Mouse (Mus musculus) embryonic facial prominence, embryonic 14.5 days (tissue): ENCODE results near the gene Trappc13. TPM values are rescaled to one million over a fixed set of nuclear protein-coding genes. Genes with fewer than 3 reads are reported as not detected.

ENCODE experiments used
- ATAC-seq: fragments of 200-750 bp; cut with Nextera tagmentation; 2 replicates; pipeline ENCODE4 v1.8.0; 2017; ENCODE audit warnings: low read depth, moderate number of reproducible peaks, moderate TSS enrichment
- DNase-seq: peaks from one replicate; pipeline ENCODE4 v3.0.0-alpha.2; 2015; ENCODE audit warnings: low spot score
- H3K27ac ChIP-seq: fragments of 300-500 bp; sonication (generic); replicated peaks from 2 replicates; pipeline ENCODE4 v1.5.1; 2014; ENCODE audit warnings: low read depth, mild to moderate bottlenecking, low read length, moderate library complexity
- H3K27me3 ChIP-seq: fragments of 300-500 bp; sonication (generic); replicated peaks from 2 replicates; pipeline ENCODE4 v1.6.1; 2014; ENCODE audit warnings: low read length; ENCODE audit not compliant: control insufficient read depth, insufficient read depth
- H3K36me3 ChIP-seq: fragments of 300-500 bp; sonication (generic); 2 replicates; pipeline ENCODE4 v1.6.1; 2014; ENCODE audit warnings: low read length, mixed read lengths; ENCODE audit not compliant: control insufficient read depth, insufficient read depth
- H3K4me1 ChIP-seq: fragments of 300-500 bp; sonication (generic); 2 replicates; pipeline ENCODE4 v1.6.1; 2014; ENCODE audit warnings: antibody characterized with exemption, low read length; ENCODE audit not compliant: control insufficient read depth, insufficient read depth
- H3K4me2 ChIP-seq: fragments of 300-500 bp; sonication (generic); 2 replicates; pipeline ENCODE4 v1.6.1; 2014; ENCODE audit warnings: low read depth, mild to moderate bottlenecking, low read length, moderate library complexity, mixed read lengths
- H3K4me3 ChIP-seq: fragments of 300-500 bp; sonication (generic); 2 replicates; pipeline ENCODE4 v1.5.1; 2014; ENCODE audit warnings: low read depth, mild to moderate bottlenecking, low read length
- H3K9ac ChIP-seq: fragments of 300-500 bp; sonication (generic); 2 replicates; pipeline ENCODE4 v1.6.1; 2014; ENCODE audit warnings: low read depth, mild to moderate bottlenecking, low read length, moderate library complexity, mixed read lengths
- H3K9me3 ChIP-seq: fragments of 300-500 bp; sonication (generic); 2 replicates; pipeline ENCODE4 v1.6.1; 2016; ENCODE audit warnings: low read length; ENCODE audit not compliant: control insufficient read depth
- WGBS: fragments of 180-500 bp; shearing (Covaris S2); extraction: QIAGEN DNeasy Blood & Tissue Kit; methylation state at CpG from one replicate; pipeline ENCODE4 v1.1.7; 2014; 5-methylcytosine and 5-hydroxymethylcytosine counted together
- polyA plus RNA-seq: library from polyadenylated mRNA; unstranded; fragments of >200 nt; fragmentation: Nextera tagmentation; extraction: Ambion mirVana; gene quantifications from 2 replicates; pipeline ENCODE4 v1.2.1, GENCODE M21; 2014

Trappc13 gene
- polyA plus RNA-seq, 1 experiment from 2014 or later = 50.6 TPM

DNA sequence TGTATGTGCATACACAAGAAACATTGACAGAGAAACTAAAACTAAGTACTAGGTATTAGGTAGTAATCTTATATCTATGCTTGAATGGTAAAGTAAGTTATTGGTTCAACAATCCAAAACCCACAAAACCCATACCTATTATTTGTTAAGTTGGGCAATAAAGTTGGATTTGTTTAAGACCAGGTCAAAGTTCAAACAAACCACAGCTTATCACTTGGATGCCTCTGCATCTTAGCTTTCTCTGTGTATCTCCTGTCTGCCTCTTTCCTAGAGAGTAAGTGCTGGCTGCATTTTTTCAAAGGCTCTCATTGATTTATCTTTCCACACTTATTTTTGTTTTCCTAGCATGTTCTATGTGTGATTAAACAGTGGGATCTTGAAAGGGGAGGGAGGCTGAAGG, 5.8 kb downstream of the Trappc13 start:
- Histone ChIP-seq H3K9me3 (0 out of 2 replicates have a peak, but pooled peaks cover 3% of the 10 kb centered on the region), H3K27me3 (no peaks in the 10 kb centered on the region), H3K36me3 (peaks cover 19% of the 10 kb centered on the region), H3K4me1 (peaks cover 8% of the 10 kb centered on the region), H3K4me3 (no peak overlapping the region), H3K9ac (no peak overlapping the region), H3K27ac (no peak overlapping the region), H3K4me2 (no peak overlapping the region)
- DNase-seq (no peak), ATAC-seq (no peak)

DNA sequence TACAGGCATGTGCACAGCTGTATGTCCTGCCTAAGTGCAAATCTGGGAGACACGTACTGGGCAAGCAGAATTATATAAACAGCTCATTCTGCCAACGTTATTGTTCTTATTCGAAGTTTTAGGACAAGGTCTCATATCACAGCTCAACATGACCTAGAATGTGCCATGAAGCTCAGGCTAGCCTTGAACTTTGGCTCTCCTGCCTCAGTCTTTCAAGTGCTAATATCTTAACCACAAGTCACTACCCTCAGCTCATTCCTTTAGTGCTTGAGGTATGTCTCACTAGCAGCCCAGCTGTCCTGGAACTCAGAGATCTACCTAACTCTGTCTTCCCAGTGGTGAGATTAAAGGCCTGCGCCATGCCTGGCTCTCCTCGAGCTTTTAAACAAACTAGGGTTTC, 6.6 kb downstream of the Trappc13 start:
- no peak overlapping the region for H3K4me2 ChIP-seq
- no peak overlapping the region for H3K27ac ChIP-seq
- H3K36me3 ChIP-seq = peaks cover 25% of the 10 kb centered on the region
- 0 out of 2 replicates have a peak, but pooled peaks cover 4% of the 10 kb centered on the region for H3K4me1 ChIP-seq
- ATAC-seq (no peak), DNase-seq (no peak)
- no peak overlapping the region for H3K9ac ChIP-seq
- H3K9me3 ChIP-seq = 0 out of 2 replicates have a peak, but pooled peaks cover 3% of the 10 kb centered on the region
- H3K4me3 ChIP-seq = no peak overlapping the region
- 92% methylated on average over 5 of the region's 5 CpGs for WGBS
- no peaks in the 10 kb centered on the region for H3K27me3 ChIP-seq

DNA sequence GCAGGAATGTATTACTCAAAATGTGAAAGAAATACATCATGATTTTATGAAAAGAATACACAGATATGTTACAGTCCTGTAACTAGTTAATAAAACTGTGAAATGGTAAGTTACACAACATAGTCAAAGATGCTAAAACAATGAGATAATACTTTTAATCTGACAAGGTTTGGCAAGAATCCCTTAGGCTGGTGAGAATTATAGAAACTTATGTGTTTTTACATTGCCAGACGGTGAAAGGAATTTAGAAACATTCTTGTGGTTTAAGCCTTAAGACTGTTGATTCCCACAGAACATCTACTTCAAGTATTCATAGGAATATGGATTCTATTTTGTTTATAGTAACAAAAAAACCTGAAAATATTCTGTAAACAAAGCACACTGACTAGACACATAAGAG, 22.6 kb downstream of the Trappc13 start:
- 45% methylated on average over 1 of the region's 1 CpGs for WGBS
- Histone ChIP-seq H3K9me3 (no peaks in the 10 kb centered on the region), H3K9ac (no peak overlapping the region), H3K36me3 (peaks cover 51% of the 10 kb centered on the region), H3K4me3 (no peak overlapping the region), H3K27me3 (no peaks in the 10 kb centered on the region), H3K4me2 (no peak overlapping the region), H3K4me1 (0 out of 2 replicates have a peak, but pooled peaks cover 4% of the 10 kb centered on the region), H3K27ac (peak overlapping the region; percentile 67; the same call in 1 of the 2 replicates)
- DNase-seq (peak; percentile 71), ATAC-seq (no peak)

DNA sequence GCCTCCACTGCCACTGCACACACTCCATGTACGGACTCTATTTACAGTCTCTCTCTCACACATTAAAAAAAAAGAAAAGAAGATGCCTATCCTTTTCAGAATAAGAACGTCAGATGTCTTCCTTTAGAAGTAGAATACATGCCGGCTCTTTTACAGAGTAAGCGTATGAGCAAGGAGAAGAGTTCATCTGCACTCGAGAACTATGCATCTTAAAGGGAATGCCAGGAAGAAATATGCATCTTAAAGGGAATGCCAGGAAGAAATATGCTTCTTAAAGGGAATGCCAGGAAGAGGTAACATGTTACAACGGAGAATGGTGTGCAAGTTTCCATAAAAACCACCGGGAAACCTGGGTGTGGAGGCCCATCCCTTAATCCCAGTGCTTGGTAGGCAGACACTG, 23.2 kb downstream of the Trappc13 start:
- H3K4me2 ChIP-seq = no peak overlapping the region
- no peaks in the 10 kb centered on the region for H3K9me3 ChIP-seq
- no peak for DNase-seq
- H3K4me3 ChIP-seq = no peak overlapping the region
- H3K36me3 ChIP-seq = peaks cover 50% of the 10 kb centered on the region
- H3K27me3 ChIP-seq = no peaks in the 10 kb centered on the region
- no peak for ATAC-seq
- H3K27ac ChIP-seq = peak overlapping the region; percentile 67
- WGBS = 76% methylated on average over 7 of the region's 7 CpGs
- H3K9ac ChIP-seq = no peak overlapping the region
- 0 out of 2 replicates have a peak, but pooled peaks cover 4% of the 10 kb centered on the region for H3K4me1 ChIP-seq

DNA sequence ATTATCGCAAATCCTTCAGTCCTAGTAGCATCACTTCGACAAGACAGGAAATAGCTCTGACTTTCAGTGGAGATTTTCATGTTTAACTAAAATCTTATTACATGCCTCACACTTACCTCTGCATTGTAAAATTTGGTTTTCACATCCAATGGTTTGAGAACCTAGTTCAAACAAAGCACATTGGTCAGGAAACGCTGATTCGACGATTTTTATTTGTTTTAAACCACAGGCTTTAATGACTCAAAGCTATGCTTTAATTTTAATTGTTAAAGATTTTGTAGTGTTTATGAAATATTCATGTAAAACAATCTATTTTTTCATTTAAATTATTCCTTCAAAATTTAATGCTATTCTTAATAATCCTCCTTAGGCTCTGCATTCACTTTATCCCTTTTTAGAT, 24.1 kb downstream of the Trappc13 start:
- Histone ChIP-seq H3K9me3 (no peaks in the 10 kb centered on the region), H3K4me2 (no peak overlapping the region), H3K27me3 (no peaks in the 10 kb centered on the region), H3K4me1 (0 out of 2 replicates have a peak, but pooled peaks cover 4% of the 10 kb centered on the region), H3K27ac (no peak overlapping the region), H3K36me3 (peaks cover 48% of the 10 kb centered on the region), H3K4me3 (no peak overlapping the region), H3K9ac (no peak overlapping the region)
- DNase-seq (no peak), ATAC-seq (no peak)
- WGBS = 96% methylated on average over 5 of the region's 5 CpGs

DNA sequence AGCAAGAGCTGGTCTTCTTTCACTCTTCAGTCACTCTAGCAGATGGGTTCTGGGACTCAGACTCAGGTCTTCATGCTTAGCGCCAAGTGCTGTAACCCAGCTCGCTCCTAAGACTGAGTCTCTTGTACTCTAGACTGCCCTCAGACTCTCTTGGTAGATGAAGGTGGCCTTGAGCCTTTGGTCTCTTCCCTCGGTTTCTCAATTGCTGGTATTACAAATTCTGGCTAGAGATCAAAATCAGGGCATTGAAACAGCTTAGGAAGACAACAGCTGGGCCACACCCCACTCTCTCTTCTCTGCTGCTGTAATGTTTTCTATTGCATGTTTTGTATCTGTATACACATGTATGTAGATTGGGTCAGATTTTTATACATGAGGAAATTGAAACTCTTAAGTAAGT, 32.6 kb downstream of the Trappc13 start:
- Histone ChIP-seq H3K4me1 (no peaks in the 10 kb centered on the region), H3K9me3 (no peaks in the 10 kb centered on the region), H3K36me3 (peaks cover 89% of the 10 kb centered on the region), H3K4me2 (no peak overlapping the region), H3K27ac (no peak overlapping the region), H3K9ac (no peak overlapping the region), H3K4me3 (no peak overlapping the region), H3K27me3 (no peaks in the 10 kb centered on the region)
- ATAC-seq = no peak
- 91% methylated on average over 3 of the region's 3 CpGs for WGBS
- DNase-seq = no peak

DNA sequence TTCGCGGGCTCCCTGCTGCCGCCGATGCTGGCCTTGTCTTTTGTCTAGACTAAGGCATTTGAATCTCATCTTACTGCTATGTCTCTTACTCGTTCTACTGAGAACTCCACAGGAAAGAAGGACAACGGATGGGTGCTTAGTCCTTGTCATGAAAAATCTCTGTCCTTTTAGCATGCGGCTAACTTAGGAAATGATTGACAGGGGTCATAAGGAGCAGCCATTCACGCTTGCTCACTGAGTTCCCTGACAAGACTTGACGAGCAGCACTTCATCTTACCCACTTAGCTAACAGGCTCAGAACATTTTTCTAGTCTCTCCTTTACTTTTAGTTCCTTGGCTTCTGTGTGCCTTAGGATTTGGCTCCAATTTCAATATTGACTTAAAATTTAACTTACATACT, 33.4 kb downstream of the Trappc13 start:
- Histone ChIP-seq H3K9ac (no peak overlapping the region), H3K27ac (no peak overlapping the region), H3K4me1 (no peaks in the 10 kb centered on the region), H3K36me3 (peaks cover 93% of the 10 kb centered on the region), H3K4me2 (no peak overlapping the region), H3K4me3 (no peak overlapping the region), H3K9me3 (no peaks in the 10 kb centered on the region), H3K27me3 (no peaks in the 10 kb centered on the region)
- ATAC-seq = no peak
- no peak for DNase-seq
- WGBS = 76% methylated on average over 9 of the region's 9 CpGs

DNA sequence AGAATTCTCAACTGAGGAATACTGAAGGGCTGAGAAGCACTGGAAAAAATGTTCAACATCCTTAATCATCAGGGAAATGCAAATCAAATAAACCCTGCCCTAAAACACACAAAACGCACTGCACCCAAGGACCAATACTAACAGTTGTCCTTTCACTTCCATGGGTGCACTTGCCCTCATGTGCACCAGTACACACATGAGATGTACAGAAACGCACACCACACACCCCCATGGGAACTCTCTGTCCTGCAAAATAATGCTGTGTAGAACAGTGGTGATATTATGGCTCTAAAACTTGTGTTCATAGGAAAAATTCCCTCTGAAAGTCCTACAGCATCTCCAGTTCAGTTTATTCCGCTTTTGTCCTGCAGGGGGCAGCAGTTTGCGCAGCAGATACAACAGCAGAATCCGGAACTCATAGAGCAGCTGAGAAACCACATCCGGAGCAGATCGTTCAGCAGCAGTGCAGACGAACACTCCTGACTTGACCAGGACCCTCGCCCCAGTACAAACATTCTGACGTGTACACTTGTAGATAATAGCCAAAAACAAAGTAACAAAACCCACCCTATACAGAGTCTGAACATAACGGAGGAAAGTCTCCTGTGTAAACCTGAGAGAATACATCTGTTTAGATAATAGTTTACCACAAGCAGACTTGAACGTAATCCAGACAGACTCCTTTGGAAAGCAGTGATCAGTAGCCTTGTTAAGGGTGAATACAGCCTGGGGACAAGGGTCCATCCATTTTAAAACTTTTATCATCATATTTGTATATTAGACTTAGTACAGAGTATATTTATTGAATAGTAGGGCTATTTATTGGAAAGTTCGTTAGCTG, 38.7 kb downstream of the Trappc13 start:
- Histone ChIP-seq H3K9me3 (no peaks in the 10 kb centered on the region), H3K4me2 (peak overlapping the region; percentile 31; the same call in 1 of the 2 replicates), H3K27ac (no peak overlapping the region), H3K4me3 (no peak overlapping the region), H3K36me3 (peaks cover 69% of the 10 kb centered on the region), H3K4me1 (no peaks in the 10 kb centered on the region), H3K9ac (no peak overlapping the region), H3K27me3 (no peaks in the 10 kb centered on the region)
- ATAC-seq (peak; percentile 47; the same call in 1 of the 2 replicates), DNase-seq (peak; percentile 78)
- WGBS = 44% methylated on average over 13 of the region's 13 CpGs
